Mouse (Mus musculus) myocyte (in vitro differentiated cells): Measurements from ENCODE around the gene Vim. TPM values are rescaled to one million over a fixed set of nuclear protein-coding genes. Genes with fewer than 3 reads are reported as not detected.
"Not testable (repeated sequence)": the region's sequence is repeated elsewhere in the genome, so short reads cannot be mapped to it uniquely, and the experiment has no call there.

Experiments
- H3K27me3 ChIP-seq: one replicate; pipeline ENCODE4 v1.6.1; 2011; ENCODE audit not compliant: control insufficient read depth, insufficient read depth, insufficient read length
- H3K36me3 ChIP-seq: one replicate; pipeline ENCODE4 v1.6.1; 2011; ENCODE audit not compliant: control insufficient read depth, insufficient read depth
- H3K4me2 ChIP-seq: one replicate; pipeline ENCODE4 v1.6.1; 2011; ENCODE audit warnings: low read depth, control low read depth
- H3K4me3 ChIP-seq: one replicate; pipeline ENCODE4 v1.5.1; 2011; ENCODE audit warnings: mild to moderate bottlenecking, control low read depth, moderate library complexity
- H3K79me2 ChIP-seq: one replicate; pipeline ENCODE4 v1.6.1; 2011; ENCODE audit not compliant: control insufficient read depth, insufficient read depth
- H3ac ChIP-seq: one replicate; pipeline ENCODE4 v1.6.1; 2011; ENCODE audit not compliant: control insufficient read depth, insufficient read length
- CEBPB ChIP-seq: IDR thresholded peaks from 2 replicates; pipeline ENCODE4 v1.6.1; 2011; ENCODE audit warnings: mild to moderate bottlenecking, moderate library complexity; ENCODE audit not compliant: poor library complexity, insufficient read depth, severe bottlenecking
- E2F4 ChIP-seq: IDR thresholded peaks from one replicate; pipeline ENCODE4 v1.6.1; 2011; ENCODE audit warnings: mild to moderate bottlenecking, control low read depth, moderate library complexity; ENCODE audit not compliant: insufficient read depth
- MAX ChIP-seq: IDR thresholded peaks from one replicate; pipeline ENCODE4 v1.6.1; 2011; ENCODE audit warnings: low read depth, mild to moderate bottlenecking, control low read depth
- MYOD1 ChIP-seq, 3 experiments: IDR thresholded peaks; one replicate each; pipeline ENCODE4 v1.6.1; 2011; ENCODE audit warnings: control low read depth in 2 of 3, low read depth in 2 of 3, mild to moderate bottlenecking in 2 of 3, moderate library complexity in 1 of 3; ENCODE audit not compliant: insufficient read length in 2 of 3, control insufficient read depth in 1 of 3
- MYOG ChIP-seq, 3 experiments: IDR thresholded peaks; one replicate each; pipeline ENCODE4 v1.6.1; 2011; ENCODE audit warnings: control low read depth in 2 of 3, low read depth in 2 of 3, mild to moderate bottlenecking in 2 of 3; ENCODE audit not compliant: insufficient read length in 2 of 3, control insufficient read depth in 1 of 3, insufficient read depth in 1 of 3
- POLR2A ChIP-seq: IDR thresholded peaks from one replicate; pipeline ENCODE4 v1.6.1; 2011; ENCODE audit warnings: low read depth, mild to moderate bottlenecking, control low read depth, moderate library complexity; ENCODE audit not compliant: insufficient read length
- POLR2AphosphoS2 ChIP-seq: IDR thresholded peaks from one replicate; pipeline ENCODE4 v1.6.1; 2011; ENCODE audit warnings: low read depth, control low read depth; ENCODE audit not compliant: insufficient read length
- REST ChIP-seq: IDR thresholded peaks from one replicate; pipeline ENCODE4 v1.6.1; 2011; ENCODE audit warnings: mild to moderate bottlenecking, control low read depth, moderate library complexity; ENCODE audit not compliant: insufficient read depth, insufficient read length
- SRF ChIP-seq: IDR thresholded peaks from one replicate; pipeline ENCODE4 v1.6.1; 2011; ENCODE audit warnings: low read depth; ENCODE audit not compliant: control insufficient read depth, insufficient read length
- TCF12 ChIP-seq: IDR thresholded peaks from one replicate; pipeline ENCODE4 v1.6.1; 2011; ENCODE audit warnings: mild to moderate bottlenecking, control low read depth; ENCODE audit not compliant: poor library complexity, insufficient read depth, severe bottlenecking
- TCF3 ChIP-seq: IDR thresholded peaks from one replicate; pipeline ENCODE4 v1.6.1; 2011; ENCODE audit warnings: low read depth, control low read depth; ENCODE audit not compliant: insufficient read length
- USF1 ChIP-seq: IDR thresholded peaks from one replicate; pipeline ENCODE4 v1.6.1; 2011; ENCODE audit warnings: low read depth, mild to moderate bottlenecking, control low read depth, moderate library complexity
- polyA plus RNA-seq: library from polyadenylated mRNA; unstranded; fragments of >200 nt; fragmentation: generic; extraction: Trizol; gene quantifications from one replicate; pipeline ENCODE4 v1.2.1, GENCODE M21; 2012; ENCODE audit warnings: missing spikeins

The Vim gene
- polyA plus RNA-seq, 1 experiment = 3,783 TPM

DNA sequence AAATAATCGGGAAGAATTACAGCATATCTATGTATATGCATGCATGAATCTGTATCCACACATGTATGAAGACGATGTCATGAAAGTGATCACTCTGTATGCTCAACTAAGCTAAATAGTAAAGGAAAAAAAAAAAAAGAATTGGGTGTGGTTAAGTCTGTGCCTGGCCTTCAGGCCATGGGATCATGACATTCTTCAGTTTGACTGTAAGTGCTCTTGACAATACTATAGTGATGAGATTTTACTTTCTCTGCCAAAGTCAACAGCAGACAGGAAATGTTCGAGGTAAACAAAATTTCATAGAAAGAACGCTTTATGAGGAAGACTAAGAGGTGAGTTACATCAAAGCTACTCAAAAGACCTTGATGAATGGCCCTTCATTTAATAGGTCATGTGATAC is 19.6 kb downstream of the Vim start:
- Histone ChIP-seq H3K79me2 (no peaks in the 10 kb centered on the region), H3ac (no peak overlapping the region), H3K4me2 (no peak overlapping the region), H3K4me3 (no peak overlapping the region), H3K27me3 (no peaks in the 10 kb centered on the region), H3K36me3 (no peaks in the 10 kb centered on the region)
- TF ChIP-seq CEBPB (no peak), E2F4 (no peak), POLR2A (no peak), MAX (no peak), TCF3 (no peak)

DNA sequence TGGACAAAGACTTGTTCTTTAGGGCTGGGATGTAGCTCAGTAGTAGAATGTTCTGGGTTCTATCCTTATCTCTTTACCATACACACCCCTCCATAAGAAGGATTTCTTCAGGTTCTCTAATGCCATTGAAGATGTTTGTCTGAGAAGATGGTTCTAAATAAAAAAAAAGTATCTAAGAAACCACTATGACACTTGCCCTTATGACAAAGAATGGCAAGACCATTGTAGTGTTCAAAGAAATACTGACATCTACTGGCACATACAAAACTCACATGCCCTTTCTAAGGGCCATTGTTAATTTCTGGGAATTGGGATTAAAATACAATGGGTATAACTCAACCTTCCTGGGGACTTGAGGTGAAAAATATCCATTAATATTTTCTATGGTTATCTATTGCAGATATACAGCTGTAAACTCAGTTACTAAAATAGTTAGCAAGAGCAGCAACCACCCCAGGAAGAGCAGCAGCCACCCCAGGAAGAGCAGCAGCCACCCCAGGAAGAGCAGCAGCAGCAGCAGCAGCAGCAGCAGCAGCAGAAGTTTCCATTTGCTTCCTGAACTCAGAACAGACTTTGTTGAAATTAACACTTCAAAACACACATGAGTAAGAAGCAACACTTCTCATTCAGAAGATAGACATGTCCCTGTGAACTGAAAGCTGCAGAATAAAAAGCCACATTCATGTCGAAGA is 23.4 kb downstream of the Vim start:
- no peaks in the 10 kb centered on the region for H3K79me2 ChIP-seq
- H3K4me3 ChIP-seq = no peak overlapping the region
- H3K36me3 ChIP-seq = no peaks in the 10 kb centered on the region
- no peak for TF ChIP-seq TCF12
- no peaks in the 10 kb centered on the region for H3K27me3 ChIP-seq
- H3ac ChIP-seq = no peak overlapping the region
- H3K4me2 ChIP-seq = no peak overlapping the region

DNA sequence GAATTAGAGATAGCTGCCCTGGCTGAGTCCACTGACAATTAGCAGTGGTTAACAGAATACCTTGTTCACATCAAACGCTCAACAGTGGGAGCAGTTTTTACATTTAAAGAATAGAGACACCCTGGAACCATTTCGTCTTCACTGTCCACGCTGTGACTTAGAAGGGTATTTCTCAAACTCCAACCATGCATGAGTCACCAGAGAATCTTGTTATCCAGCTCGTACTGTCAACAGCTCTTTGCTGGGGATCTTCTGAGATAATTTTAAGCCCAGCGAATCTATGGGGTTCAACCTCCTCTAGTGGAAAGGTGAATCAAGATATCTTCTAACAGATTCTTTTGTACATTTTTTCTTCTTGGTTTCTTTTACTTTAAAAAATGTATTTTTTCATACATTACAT is 24.4 kb downstream of the Vim start:
- no peak for TF ChIP-seq SRF
- TF ChIP-seq E2F4 = no peak
- TF ChIP-seq TCF3 = no peak
- Histone ChIP-seq H3K4me2 (no peak overlapping the region), H3K27me3 (no peaks in the 10 kb centered on the region), H3K36me3 (no peaks in the 10 kb centered on the region), H3K79me2 (no peaks in the 10 kb centered on the region), H3ac (no peak overlapping the region), H3K4me3 (no peak overlapping the region)

DNA sequence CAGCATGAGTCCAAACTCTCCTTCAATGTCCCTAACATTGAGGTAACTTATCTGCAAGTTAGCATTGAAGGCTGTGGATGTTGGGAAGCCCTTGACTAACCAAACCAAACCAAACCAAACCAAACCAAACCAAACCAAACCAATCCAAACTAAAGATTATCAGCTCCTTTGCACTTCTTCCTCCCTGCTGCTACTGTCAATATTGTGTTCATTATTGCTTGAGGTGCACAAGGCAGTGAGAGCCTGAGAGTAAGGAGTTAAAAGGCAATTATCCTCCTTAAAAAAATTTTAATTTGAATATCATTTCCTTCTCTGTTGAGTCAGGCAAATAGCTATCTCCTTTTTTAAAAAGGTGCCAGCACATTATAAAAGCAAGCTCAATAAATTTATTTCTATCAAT is 29.4 kb downstream of the Vim start:
- Histone ChIP-seq H3K4me2 (no peak overlapping the region), H3K36me3 (no peaks in the 10 kb centered on the region), H3K4me3 (no peak overlapping the region), H3K27me3 (no peaks in the 10 kb centered on the region), H3K79me2 (no peaks in the 10 kb centered on the region), H3ac (no peak overlapping the region)
- no peak for TF ChIP-seq POLR2A
- no peak for TF ChIP-seq MYOD1 (IDR thresholded peaks at IDR 0.05; ENCODE audit: control insufficient read depth in 1 of 3, insufficient read length in 2 of 3, low read depth in 2 of 3)
- no peak for TF ChIP-seq REST
- TF ChIP-seq USF1 = no peak
- no peak for TF ChIP-seq POLR2AphosphoS2
- TF ChIP-seq MAX = no peak
- no peak for TF ChIP-seq SRF
- no peak for TF ChIP-seq E2F4
- no peak for TF ChIP-seq CEBPB
- TF ChIP-seq MYOG (IDR thresholded peaks at IDR 0.05; ENCODE audit: control insufficient read depth in 1 of 3, insufficient read depth in 1 of 3, insufficient read length in 2 of 3, low read depth in 2 of 3) = no peak
- TF ChIP-seq TCF3 = no peak
- TF ChIP-seq TCF12 = no peak

DNA sequence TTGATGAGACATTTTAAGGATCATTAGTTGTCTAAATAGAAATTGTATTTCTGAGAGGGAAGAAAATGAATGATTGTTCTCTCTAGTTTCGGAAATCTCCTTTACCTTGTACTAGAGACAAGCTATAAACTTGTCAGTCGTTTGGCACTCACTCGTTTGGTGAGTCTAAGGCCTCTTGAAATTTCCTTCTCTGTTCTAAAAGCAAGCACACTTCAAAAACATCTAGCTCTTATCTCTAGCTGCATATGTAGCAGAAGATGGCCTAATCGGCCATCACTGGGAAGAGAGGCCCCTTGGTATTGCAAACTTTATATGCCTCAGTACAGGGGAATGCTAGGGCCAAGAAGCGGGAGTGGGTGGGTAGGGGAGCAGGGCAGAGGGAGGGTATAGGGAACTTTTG is 29.9 kb downstream of the Vim start:
- H3ac ChIP-seq, H3K79me2 ChIP-seq, H3K36me3 ChIP-seq, H3K4me2 ChIP-seq, H3K27me3 ChIP-seq, H3K4me3 ChIP-seq: not testable (repeated sequence)

DNA sequence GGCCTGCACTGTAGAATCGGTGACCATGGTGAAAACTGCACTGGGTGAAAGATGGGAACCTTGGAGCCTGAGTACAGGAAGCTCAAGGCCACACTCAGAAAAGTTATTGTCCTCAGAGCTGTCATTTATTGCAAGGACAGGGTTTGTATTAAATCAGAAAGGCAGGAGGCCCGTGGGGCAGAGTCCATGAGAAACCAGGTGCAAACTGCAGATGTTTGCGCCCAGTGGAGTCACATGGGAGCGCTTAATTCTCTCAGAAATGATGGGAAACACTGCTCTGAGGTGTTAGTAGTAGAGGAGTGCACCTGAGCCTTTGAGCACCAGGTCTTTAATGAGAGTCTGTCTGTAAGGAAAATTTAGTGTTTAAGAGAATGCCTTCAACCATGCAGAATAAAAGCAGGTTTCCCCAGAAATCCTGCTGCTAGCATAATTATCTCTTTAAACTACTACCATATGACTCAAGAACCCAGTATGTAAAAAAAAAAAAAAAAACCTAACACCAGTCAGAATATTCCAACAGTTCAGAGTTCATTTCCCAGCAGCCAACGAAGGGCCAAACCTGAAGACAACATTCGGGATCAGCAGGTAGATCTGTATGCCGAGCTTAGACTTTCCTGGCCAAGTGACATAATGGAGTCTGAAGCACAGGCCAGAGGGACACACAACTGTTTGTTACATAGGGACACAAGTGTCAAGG is 56.6 kb downstream of the Vim start:
- Histone ChIP-seq H3ac (no peak overlapping the region), H3K36me3 (no peaks in the 10 kb centered on the region), H3K4me2 (no peak overlapping the region), H3K79me2 (no peaks in the 10 kb centered on the region), H3K4me3 (no peak overlapping the region), H3K27me3 (no peaks in the 10 kb centered on the region)
- no peak for TF ChIP-seq TCF12
- no peak for TF ChIP-seq SRF
- TF ChIP-seq CEBPB = no peak
- TF ChIP-seq TCF3 = no peak
- no peak for TF ChIP-seq USF1
- no peak for TF ChIP-seq POLR2AphosphoS2
- no peak for TF ChIP-seq POLR2A
- TF ChIP-seq E2F4 = no peak
- TF ChIP-seq MYOD1 (IDR thresholded peaks at IDR 0.05; ENCODE audit: control insufficient read depth in 1 of 3, insufficient read length in 2 of 3, low read depth in 2 of 3) = no peak
- no peak for TF ChIP-seq MYOG (IDR thresholded peaks at IDR 0.05; ENCODE audit: control insufficient read depth in 1 of 3, insufficient read depth in 1 of 3, insufficient read length in 2 of 3, low read depth in 2 of 3)
- no peak for TF ChIP-seq MAX
- TF ChIP-seq REST = no peak
